Mouse (Mus musculus): ENCODE data around the gene Cux2.

The Cux2 gene

DNA sequence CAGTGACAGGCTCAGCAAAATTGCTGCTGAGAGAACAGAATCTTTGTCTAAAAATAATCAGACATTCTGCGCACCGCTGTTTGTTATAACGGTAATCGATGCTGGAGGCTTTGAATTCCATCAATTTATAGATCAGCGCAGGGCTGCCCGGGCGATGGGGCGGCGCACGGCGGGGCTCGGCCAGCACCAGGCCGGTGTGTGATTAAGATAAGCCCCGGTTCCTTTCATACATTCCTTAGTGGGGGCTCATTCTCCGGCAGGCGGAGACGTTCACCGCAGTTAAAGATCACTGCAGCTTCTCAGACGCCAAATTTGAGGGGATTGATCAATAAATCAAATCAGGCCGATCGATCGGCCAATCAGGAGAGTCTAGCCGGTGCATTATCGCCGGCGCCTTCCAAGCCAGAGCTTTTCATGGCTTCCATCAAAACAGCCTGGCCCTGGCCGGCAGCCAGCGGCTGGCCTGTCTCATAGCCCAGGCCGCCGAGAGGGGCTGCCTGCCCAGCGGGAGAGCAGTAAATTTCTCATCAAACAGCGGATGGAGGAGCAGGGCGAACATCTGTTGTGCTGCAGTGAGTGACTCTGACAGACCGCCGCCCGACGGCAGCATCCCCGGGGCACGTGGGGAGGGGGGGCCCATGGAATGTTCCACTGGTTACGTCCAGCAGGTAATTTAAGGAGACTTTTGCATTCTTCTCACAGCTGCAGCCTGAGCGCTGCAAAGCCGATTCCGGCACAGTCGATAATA, 101.4 kb downstream of the Cux2 start:
- Histone ChIP-seq H3K36me3 (ENCODE audit: control insufficient read depth, insufficient read depth, low read length, poor library complexity, severe bottlenecking) (no peaks in the 10 kb centered on the region), H3K27me3 (ENCODE audit: control insufficient read depth, insufficient read depth, low read length, poor library complexity, severe bottlenecking) (no peaks in the 10 kb centered on the region)
- DNase-seq (ENCODE audit: low read depth, low spot score): no peak

- Histone ChIP-seq H3K27me3 (ENCODE audit: control insufficient read depth, insufficient read depth, low read length, poor library complexity, severe bottlenecking) (no peaks in the 10 kb centered on the region), H3K36me3 (ENCODE audit: control insufficient read depth, insufficient read depth, low read length, poor library complexity, severe bottlenecking) (no peaks in the 10 kb centered on the region)
- DNase-seq (ENCODE audit: low read depth, low spot score): no peak
Measured at GRCm38 (mm10) chr5:121946657-121947245, 103.2 kb downstream of the Cux2 start.

- Histone ChIP-seq H3K36me3 (ENCODE audit: control insufficient read depth, insufficient read depth, low read length, poor library complexity, severe bottlenecking) (no peaks in the 10 kb centered on the region), H3K27me3 (ENCODE audit: control insufficient read depth, insufficient read depth, low read length, poor library complexity, severe bottlenecking) (no peaks in the 10 kb centered on the region)
- DNase-seq (ENCODE audit: low read depth, low spot score): peak; percentile 55
Measured at GRCm38 (mm10) chr5:121945819-121946218, 104.1 kb downstream of the Cux2 start.

GRCm38 (mm10) chr5:121944021-121944790, 105.7 kb downstream of the Cux2 start:
- no peaks in the 10 kb centered on the region for H3K27me3 ChIP-seq (ENCODE audit: control insufficient read depth, insufficient read depth, low read length, poor library complexity, severe bottlenecking)
- no peak for DNase-seq (ENCODE audit: low read depth, low spot score)

DNA sequence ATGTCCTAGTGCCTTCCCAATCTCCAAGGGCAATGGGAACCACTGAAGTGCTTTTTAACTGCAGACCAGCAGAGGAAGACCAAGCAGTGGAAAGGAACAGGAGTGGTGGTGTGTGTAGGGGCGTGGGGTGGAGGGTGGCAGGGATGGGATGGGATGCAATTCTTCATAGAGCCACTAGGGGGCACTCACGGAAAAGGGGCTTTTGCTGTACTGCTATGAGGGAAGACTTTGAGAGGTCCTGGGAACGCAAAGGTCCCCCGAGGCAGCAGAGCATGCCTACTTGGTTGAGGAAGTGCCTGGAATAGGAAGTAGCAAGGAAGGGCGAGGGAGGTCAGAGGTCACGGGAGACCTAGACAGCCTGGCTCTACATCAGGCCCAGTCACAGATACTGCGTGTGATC, 106.4 kb downstream of the Cux2 start:
- H3K36me3 ChIP-seq (ENCODE audit: control insufficient read depth, insufficient read depth, low read length, poor library complexity, severe bottlenecking): no peaks in the 10 kb centered on the region
- H3K27me3 ChIP-seq (ENCODE audit: control insufficient read depth, insufficient read depth, low read length, poor library complexity, severe bottlenecking): no peaks in the 10 kb centered on the region
- peak; percentile 56 for DNase-seq (ENCODE audit: low read depth, low spot score)

More at GRCm38 (mm10) chr5:121944021-121944790, 105.7 kb downstream of the Cux2 start:
- no peaks in the 10 kb centered on the region for H3K36me3 ChIP-seq (ENCODE audit: control insufficient read depth, insufficient read depth, low read length, poor library complexity, severe bottlenecking)

GRCm38 (mm10) chr5:121938065-121938849, 111.6 kb downstream of the Cux2 start:
- no peak for DNase-seq (ENCODE audit: low read depth, low spot score)
- Histone ChIP-seq H3K36me3 (ENCODE audit: control insufficient read depth, insufficient read depth, low read length, poor library complexity, severe bottlenecking) (no peaks in the 10 kb centered on the region), H3K27me3 (ENCODE audit: control insufficient read depth, insufficient read depth, low read length, poor library complexity, severe bottlenecking) (no peaks in the 10 kb centered on the region)

GRCm38 (mm10) chr5:121930261-121930660, 119.6 kb downstream of the Cux2 start:
- DNase-seq (ENCODE audit: low read depth, low spot score): no peak

GRCm38 (mm10) chr5:121928362-121929000, 121.4 kb downstream of the Cux2 start:
- DNase-seq (ENCODE audit: low read depth, low spot score): no peak
- Histone ChIP-seq H3K36me3 (ENCODE audit: control insufficient read depth, insufficient read depth, low read length, poor library complexity, severe bottlenecking) (no peaks in the 10 kb centered on the region), H3K27me3 (ENCODE audit: control insufficient read depth, insufficient read depth, low read length, poor library complexity, severe bottlenecking) (no peaks in the 10 kb centered on the region; the same call in 1 of the 2 replicates)

More at GRCm38 (mm10) chr5:121930261-121930660, 119.6 kb downstream of the Cux2 start:
- no peaks in the 10 kb centered on the region for H3K36me3 ChIP-seq (ENCODE audit: control insufficient read depth, insufficient read depth, low read length, poor library complexity, severe bottlenecking)
- H3K27me3 ChIP-seq (ENCODE audit: control insufficient read depth, insufficient read depth, low read length, poor library complexity, severe bottlenecking): no peaks in the 10 kb centered on the region; the same call in 1 of the 2 replicates

- Histone ChIP-seq H3K27me3 (ENCODE audit: control insufficient read depth, insufficient read depth, low read length, poor library complexity, severe bottlenecking) (no peaks in the 10 kb centered on the region; the same call in 1 of the 2 replicates), H3K36me3 (ENCODE audit: control insufficient read depth, insufficient read depth, low read length, poor library complexity, severe bottlenecking) (no peaks in the 10 kb centered on the region)
- no peak for DNase-seq (ENCODE audit: low read depth, low spot score)
Measured at GRCm38 (mm10) chr5:121926543-121926814, 123.4 kb downstream of the Cux2 start.

GRCm38 (mm10) chr5:121925751-121926542, 124.0 kb downstream of the Cux2 start:
- no peak for DNase-seq (ENCODE audit: low read depth, low spot score)
- Histone ChIP-seq H3K27me3 (ENCODE audit: control insufficient read depth, insufficient read depth, low read length, poor library complexity, severe bottlenecking) (no peaks in the 10 kb centered on the region; the same call in 1 of the 2 replicates), H3K36me3 (ENCODE audit: control insufficient read depth, insufficient read depth, low read length, poor library complexity, severe bottlenecking) (no peaks in the 10 kb centered on the region)

GRCm38 (mm10) chr5:121925291-121925690, 124.6 kb downstream of the Cux2 start:
- Histone ChIP-seq H3K36me3 (ENCODE audit: control insufficient read depth, insufficient read depth, low read length, poor library complexity, severe bottlenecking) (no peaks in the 10 kb centered on the region), H3K27me3 (ENCODE audit: control insufficient read depth, insufficient read depth, low read length, poor library complexity, severe bottlenecking) (no peaks in the 10 kb centered on the region; the same call in 1 of the 2 replicates)
- DNase-seq (ENCODE audit: low read depth, low spot score): no peak

- no peak for DNase-seq (ENCODE audit: low read depth, low spot score)
- Histone ChIP-seq H3K36me3 (ENCODE audit: control insufficient read depth, insufficient read depth, low read length, poor library complexity, severe bottlenecking) (no peaks in the 10 kb centered on the region), H3K27me3 (ENCODE audit: control insufficient read depth, insufficient read depth, low read length, poor library complexity, severe bottlenecking) (no peaks in the 10 kb centered on the region; the same call in 1 of the 2 replicates)
Measured at GRCm38 (mm10) chr5:121924423-121924822, 125.5 kb downstream of the Cux2 start.

DNA sequence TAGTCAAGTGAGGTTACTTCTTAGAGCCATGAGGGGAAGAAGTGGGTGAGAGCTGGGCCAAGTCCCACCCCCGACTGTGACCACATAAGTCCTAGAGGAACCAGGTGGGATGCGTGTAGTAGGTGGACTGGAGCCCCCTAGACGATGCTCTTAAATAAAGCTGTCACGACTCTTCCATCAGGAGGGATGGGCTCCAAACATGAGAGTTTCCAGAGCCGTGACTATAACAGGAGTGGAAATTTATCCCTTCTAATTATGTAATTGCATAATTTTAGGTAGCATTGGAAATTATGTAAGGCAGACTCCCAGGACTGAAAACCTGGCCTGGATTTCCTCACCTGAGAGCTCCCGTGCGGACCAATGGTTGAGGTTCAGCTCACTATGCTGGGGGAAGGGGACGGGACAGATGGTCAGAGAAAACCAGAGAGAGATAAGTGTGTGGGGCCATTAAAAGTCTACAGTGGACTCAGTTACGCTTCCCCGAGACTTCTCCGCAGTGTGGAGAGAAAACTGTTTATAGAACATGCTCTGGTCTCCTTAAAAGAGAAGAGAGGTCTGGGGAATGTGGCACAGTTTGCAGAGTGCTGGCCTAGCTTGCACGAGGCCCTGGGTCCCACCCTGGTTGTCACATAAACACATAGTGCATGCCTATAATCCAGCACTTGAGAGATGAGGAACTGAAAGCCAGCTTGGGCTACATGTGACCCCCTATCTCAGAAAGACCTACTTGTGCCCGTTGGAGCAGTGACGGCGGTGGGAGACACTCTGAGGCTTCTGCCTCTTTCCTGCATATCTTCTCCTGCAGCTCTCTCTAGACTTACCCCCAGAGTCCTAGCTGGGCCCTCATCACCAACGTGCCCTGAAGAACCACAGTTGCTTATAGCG, 126.7 kb downstream of the Cux2 start:
- peak; percentile 44 for DNase-seq (ENCODE audit: low read depth, low spot score)

More for the DNA sequence above, 126.7 kb downstream of the Cux2 start:
- H3K36me3 ChIP-seq (ENCODE audit: control insufficient read depth, insufficient read depth, low read length, poor library complexity, severe bottlenecking): no peaks in the 10 kb centered on the region
- H3K27me3 ChIP-seq (ENCODE audit: control insufficient read depth, insufficient read depth, low read length, poor library complexity, severe bottlenecking): no peaks in the 10 kb centered on the region; the same call in 1 of the 2 replicates
